Mouse (Mus musculus): Measurements from ENCODE around the gene Mau2. TPM values are rescaled to one million over a fixed set of nuclear protein-coding genes. Genes with fewer than 3 reads are reported as not detected.
"Not testable (repeated sequence)": the region's sequence is repeated elsewhere in the genome, so short reads cannot be mapped to it uniquely, and the experiment has no call there.

The Mau2 gene
- total RNA-seq, 4 experiments from 2014 or later, result 23.1 to 26.1 (median 24.6) TPM

DNA sequence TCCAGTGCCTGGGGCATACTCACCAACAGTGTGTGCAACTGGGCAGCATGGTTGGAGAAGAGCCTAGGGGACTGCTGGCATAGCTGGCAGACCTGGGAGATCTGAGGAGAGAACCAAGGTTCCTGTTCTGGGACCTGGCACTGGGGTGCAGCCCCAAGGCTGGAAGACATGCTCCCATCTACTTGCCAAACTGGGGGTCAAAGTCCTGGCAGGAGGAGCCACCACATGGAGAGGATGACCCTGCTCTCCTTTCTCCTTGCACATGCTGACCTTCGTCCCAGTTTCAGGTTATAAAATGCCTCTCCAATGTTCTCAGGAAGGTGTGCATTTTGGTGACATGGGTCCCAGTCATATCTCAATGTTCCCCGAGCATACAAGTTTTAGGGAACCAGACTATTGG lies 16.4 kb downstream of the Mau2 start:
- no peak for DNase-seq (ENCODE audit: low spot score in 2 of 2)

DNA sequence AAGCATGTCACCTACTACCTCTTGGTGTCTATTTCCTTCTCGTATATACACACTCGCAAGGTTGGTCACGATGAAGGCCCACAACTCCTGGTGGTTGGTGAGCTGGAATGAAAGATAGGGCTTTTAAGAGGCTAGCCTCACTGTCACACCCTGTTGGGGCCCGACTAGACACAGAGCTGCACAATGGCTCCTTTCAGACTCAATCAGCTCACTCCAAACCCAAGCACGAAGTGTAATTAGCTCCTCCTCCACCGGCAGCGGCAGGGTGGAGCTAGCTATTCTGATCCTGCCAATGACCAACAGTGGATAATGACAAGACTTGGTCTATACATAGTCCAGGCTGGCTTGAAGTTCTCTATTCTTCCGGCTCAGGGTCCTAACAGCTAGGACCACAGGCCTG lies 18.9 kb downstream of the Mau2 start:
- DNase-seq (ENCODE audit: low spot score in 2 of 2), result no peak

DNA sequence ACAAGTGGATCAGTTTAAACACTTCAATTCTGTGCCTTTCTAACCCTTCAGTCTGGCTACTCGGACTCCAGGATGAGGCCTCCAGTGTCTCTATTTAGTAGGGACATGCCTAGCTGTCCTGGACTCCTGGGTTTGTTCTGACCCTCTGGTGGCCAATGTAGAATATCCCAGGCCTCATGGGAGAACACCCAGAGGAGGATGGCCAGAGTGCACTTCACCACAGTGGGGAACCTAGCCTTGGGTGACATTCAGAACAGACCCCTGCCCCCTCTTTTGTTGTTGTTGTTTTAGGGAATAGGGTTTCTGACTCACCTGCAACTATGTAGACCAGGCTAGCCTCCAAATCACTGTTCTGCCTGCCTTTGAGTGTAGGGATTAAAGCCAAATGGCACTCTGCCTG lies 27.5 kb downstream of the Mau2 start:
- no peak for DNase-seq (ENCODE audit: low spot score in 2 of 2)

DNA sequence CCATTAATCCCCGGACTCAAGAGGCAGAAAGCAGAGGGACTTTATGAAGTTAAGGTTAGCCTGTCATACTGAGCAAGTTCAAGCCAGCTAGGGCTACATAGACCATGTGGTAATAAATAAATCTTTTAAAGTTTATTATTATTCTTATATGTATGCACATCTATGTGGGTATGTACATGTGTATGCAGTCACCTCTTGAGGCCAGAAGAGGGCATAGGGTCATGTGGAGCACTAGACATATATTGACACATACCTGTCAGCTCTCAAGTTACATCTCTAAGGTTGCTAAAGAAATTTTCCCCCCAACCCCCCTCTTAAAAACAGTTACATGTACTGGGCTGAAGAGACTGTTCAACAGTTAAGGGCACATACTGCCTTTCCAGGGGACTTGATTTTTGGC lies 29.8 kb downstream of the Mau2 start:
- DNase-seq (ENCODE audit: low spot score in 2 of 2), result no peak

DNA sequence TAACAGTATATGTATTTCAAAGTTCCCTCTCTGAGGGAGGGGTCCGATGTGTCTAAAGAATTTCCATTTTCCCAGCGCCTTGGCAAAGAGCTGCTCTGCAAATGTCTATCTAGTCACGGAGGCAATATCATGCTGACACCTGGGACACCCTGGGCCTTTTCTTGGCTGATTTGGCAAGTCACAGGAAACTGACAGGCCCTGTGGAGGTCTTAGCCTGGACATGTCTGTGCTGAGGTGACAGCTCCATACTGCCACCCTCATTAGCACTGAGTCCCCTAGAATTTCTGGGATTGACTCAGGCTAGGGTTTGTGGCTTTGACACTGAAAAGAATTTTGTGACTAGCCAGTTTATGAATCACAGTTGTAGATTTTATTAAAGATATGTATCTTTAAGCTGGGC lies 30.2 kb downstream of the Mau2 start:
- no peak for DNase-seq (ENCODE audit: low spot score in 2 of 2)

DNA sequence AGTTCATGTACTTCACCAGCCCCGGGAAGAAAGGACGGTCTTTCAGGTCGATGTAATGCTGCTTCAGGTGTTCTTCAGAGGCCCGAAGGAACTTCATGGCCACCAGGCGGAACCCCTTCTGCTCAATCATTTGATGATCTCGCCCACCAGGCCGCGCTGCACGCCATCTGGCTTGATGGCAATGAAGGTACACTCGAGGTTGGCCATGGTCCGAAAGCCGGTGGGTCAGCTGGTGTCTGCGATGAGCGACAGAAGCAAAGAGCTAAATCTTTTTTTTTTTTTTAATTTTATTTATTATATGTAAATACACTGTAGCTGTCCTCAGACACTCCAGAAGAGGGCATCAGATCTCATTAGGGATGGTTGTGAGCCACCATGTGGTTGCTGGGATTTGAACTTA lies 31.7 kb downstream of the Mau2 start:
- not testable (repeated sequence) for DNase-seq (ENCODE audit: low spot score in 2 of 2)

DNA sequence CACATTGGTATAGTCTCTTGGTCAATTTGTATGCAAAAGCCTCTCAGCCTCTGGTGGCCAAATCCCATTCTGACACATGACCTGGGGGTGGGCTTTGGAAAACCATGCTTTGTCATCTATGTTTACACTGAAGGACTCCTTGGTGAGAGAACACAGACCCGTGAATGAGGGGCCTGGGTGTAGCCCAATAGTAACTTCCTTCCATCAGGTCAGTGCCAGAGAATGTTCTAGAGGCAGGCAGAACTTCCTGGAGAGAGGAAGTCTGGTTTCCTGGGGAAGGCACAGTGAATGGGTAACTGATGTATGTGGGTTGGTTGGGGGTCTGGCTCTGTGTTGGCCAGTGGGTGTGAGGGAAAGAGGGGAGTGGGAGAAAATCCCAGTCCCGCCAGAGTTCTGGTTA lies 37.4 kb downstream of the Mau2 start:
- DNase-seq (ENCODE audit: low spot score in 2 of 2), result no peak

DNA sequence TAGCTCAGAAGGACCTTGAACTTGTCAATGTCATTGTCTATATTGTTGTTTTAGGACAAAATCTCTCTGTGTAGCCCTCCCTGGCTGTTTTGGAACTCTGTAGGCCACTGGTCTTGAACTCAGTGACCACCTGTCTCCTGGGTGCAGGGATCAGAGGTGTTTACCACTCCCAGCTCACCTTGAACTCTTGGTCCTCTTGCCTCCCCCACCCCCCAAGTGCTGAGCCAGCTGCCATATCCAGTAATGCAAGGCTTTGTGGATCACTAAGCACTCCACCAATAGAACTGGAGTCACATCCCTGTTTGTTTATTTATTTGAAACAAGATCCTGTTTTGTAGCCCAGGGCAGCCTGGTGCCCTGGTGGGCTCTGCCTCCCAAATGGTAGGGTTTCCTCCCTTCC lies 38.2 kb downstream of the Mau2 start:
- no peak for DNase-seq (ENCODE audit: low spot score in 2 of 2)

DNA sequence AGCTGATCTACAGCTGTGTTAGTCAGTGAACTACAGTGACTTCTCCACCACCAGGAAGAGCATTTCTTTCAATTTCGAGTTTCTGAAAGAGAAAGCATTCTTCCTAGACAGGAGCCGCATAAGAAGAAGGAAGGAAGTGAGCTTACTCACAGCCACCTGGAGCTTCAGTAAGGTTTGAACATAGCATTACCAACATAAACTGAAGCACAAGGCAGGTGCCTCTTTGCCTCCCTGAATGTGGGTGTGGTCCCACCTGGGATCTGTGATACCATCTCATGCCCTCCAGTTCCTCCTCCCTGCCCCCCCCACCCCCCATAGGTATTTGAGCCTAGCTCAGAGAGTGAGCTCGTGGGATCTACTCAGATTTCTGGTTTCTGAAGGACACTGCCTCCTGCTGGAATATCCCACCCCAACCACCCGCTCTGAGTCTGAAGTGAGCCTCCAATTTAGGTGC lies 39.3 kb downstream of the Mau2 start:
- DNase-seq (ENCODE audit: low spot score in 2 of 2), result no peak

DNA sequence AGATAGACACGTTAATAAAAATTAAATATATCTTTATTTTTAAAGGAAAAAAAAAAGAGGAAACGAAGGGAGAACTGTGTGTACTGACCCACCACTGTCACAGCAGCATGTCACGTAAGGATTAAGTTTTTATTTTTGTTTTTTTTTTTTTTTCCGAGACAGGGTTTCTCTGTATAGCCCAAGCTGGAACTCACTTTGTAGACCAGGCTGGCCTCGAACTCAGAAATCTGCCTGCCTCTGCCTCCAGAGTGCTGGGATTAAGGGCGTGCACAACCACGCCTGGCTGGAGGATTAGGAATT lies 40.7 kb downstream of the Mau2 start:
- not testable (repeated sequence) for DNase-seq (ENCODE audit: low spot score in 2 of 2)

DNA sequence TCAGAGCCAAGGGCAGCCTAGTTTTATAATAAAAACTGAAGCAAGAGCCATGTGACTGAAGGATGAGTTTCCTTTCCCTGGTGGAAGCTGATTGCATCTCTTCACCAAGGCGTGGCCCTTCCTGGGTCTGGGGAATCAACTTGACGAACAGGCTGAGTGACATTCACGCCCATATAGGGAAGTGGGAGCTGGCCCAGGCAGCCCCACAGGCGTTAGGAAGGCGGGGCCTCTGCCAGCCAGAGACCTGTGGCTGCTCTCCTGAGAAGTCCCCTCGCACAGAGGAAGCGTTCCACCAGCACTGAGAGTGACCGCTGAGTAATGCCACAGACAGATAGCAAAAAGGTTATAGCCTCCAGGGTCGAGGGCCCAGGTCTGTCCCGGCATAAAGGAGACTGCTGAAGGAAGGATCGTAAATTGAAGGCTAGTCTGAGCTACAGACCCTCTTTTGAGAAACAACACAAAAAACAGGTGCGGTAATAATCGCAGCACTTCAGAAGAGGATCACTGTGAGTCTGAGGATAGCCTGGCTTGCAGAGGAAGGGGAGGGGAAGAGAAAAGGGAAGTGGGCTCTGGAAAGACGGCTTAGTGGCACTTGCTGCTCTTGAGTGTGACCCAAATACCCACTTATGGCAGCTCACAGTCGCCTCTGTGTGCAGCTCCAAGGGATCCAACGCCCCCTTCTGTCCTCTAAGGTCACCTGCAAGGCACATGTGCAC lies 41.2 kb downstream of the Mau2 start:
- DNase-seq (ENCODE audit: low spot score in 2 of 2), result peak; percentile 39

DNA sequence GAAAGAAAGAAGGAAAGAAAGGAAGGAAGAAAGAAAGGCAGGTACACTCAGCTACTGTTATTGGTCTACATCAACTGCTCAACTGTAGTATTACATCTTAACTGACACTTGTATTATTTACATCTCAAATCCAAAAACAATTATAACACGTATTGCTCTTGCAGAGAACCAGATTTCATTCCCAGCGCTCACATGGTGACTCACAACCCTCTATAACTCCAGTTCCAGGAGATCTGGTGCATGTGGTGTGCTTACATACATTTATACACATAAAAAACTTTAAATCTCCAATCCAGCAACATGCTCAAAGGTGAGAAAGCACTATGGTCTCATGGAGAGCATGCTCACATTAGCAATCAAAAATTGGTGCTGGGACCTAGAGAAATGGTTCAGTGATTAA lies 42.3 kb downstream of the Mau2 start:
- no peak for DNase-seq (ENCODE audit: low spot score in 2 of 2)

DNA sequence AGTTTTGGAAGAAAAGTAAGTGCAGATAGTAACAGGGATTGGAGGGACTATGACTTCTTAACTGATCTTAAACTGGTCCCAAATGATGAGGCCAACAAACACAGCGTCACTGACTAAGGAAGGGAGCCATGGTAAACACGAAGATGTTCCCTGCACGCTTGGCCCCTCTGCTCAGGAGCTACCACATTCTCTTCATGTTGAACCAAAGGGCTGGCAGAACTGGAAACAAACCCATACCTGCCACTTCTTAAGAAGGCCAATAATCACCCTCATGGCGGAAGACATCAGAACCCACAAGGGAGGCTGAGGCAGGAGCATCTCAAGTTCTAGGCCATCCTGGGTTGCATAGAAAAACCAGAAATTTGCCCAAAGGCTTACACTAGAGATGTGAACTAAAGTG lies 43.3 kb downstream of the Mau2 start:
- DNase-seq (ENCODE audit: low spot score in 2 of 2), result no peak

DNA sequence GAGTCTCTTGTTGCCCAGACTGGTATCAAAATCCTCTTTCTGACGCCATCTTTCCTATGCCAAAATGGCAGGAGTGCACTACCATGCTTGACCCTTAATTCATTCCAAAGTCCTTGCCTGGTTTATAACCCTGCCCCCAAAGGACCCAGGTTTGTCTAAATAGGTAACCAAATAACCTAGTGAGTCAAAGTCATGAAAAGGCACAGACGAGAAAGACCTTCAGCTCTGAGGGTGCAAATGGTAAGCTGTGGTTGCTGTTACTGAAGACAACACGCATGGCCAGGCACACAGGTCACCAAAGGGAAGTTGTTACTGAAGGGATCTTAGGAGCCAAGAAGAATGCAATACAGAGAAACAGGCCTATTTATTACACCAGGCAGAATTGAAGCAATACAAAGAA lies 43.8 kb downstream of the Mau2 start:
- no peak for DNase-seq (ENCODE audit: low spot score in 2 of 2)

DNA sequence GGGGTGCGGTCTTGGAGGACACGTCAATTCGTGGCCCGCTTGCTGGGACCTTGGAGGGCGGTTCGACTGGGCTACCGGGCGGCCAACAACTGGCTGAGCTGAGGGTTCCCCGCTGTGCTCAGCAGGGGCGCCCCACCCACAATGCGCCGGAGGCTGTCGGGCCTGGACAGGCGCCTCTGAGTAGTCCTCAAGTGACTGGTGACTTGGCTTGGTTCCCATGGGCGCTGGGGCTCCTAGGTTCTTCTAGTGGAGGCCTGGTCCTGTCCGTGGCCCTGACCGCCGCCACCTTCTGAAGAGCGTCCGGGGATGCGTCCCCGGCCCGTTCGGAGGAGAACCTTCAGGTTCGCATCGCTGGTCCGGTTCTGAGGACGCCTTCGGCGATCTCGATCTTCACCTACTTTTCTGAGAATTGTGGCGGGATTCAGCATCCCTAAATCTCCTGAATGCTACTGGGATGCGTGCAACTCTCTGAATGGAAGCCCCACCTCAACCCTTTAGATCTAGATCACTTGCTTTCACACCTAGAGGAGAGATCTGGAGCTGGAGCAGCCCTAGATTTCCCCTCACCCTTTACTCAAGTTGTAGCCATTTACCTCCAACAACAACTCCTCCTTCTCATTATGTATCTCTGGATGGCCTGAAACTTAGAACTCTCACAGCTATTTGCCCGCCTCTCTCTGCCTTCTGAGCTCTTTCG lies 45.8 kb downstream of the Mau2 start:
- DNase-seq (ENCODE audit: low spot score in 2 of 2), result no peak

DNA sequence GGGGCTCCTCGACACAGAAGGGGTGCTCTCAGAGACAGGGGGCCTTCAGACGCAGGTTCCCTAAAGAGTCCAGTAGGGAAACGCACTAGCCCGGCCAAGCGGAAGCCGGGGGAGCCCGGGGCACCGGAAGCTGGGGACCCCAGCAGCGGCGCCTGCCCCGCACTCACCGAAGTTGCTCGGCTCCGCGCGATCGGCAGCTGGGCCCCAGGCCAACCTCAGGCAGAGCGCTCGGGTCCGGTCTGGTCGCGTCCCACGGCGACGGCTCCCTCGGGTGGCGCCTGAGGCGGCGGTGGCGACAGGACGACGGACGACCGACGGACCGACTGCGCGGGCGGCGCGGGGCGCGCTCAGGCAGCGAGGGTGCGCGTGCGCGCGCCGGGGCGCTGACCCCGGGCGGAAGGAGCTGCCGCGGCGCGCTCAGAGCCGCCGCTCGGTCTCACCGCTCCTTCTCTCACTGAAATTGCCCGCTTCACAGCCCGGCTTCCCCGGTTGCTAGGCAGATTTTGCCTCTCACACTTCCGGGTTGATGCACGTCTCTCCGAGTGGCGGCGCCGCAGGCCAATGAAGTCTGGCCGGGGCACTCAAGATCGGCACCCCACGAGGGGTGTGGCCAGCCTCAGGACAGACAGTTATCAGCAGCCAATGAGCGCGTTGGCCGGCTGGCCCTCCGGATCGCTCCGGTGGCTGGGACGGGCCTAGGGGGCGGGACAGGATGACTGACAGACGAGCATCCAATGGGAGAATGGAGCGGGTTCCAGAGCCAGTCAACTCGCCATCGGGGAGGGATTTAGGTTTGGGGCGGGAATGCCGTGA lies 46.6 kb downstream of the Mau2 start, which contains the start of gene Gatad2a:
Gene Gatad2a (minus strand): TSS at position 609 of the 813 bp plus-strand sequence.
- peak; percentile 100 for DNase-seq (ENCODE audit: low spot score in 2 of 2)

DNA sequence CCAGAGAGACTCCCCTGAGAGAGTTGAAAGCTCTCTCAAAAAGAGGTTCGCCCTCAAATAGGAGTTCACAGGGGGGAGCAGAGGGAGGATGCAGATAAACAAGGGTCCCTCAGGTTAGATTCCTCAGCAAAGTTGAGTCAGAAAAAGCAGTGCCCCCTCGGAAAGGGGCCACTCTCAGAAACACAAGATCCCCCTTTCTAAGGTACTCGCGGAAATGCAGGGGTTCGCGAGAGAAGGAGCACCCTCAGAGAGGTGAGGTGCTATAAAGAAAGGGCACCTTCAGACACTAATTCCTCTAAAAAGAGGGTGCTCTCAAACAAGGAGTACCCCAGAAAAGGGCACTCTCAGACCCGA lies 47.1 kb downstream of the Mau2 start:
- no peak for DNase-seq (ENCODE audit: low spot score in 2 of 2)

DNA sequence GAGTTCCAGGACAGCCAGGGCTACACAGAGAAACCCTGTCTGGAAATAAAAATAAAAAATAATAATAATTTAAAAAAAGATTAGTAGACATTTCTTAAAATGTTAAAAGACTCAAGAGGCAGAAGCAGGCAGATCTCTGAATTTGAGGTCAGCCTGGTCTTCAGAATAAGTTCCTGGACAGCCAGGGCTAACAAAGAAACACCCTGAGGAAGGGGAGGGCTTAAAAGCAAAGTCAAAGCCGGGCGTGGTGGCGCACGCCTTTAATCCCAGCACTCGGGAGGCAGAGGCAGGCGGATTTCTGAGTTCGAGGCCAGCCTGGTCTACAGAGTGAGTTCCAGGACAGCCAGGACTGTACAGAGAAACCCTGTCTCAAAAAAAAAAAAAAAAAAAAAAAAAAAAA lies 53.6 kb downstream of the Mau2 start:
- not testable (repeated sequence) for DNase-seq (ENCODE audit: low spot score in 2 of 2)

DNA sequence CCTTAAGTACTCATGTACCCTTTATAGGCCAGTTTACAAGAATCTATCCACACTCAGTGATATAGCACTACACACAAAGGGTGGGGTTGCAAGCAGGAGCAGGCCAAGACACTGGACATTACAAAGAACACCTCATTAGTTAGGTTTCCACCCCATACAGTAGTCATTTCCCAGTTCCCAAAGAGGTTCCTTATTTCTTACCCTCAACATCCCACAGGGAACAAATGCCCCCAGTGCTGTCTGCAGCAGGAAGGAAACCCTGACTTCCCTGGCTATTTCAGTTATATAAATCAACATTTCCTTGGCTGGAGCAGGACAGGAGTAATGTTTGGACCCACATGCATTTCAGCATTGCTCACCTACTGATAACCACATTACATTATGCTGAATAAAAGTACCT lies 54.8 kb downstream of the Mau2 start:
- no peak for DNase-seq (ENCODE audit: low spot score in 2 of 2)

DNA sequence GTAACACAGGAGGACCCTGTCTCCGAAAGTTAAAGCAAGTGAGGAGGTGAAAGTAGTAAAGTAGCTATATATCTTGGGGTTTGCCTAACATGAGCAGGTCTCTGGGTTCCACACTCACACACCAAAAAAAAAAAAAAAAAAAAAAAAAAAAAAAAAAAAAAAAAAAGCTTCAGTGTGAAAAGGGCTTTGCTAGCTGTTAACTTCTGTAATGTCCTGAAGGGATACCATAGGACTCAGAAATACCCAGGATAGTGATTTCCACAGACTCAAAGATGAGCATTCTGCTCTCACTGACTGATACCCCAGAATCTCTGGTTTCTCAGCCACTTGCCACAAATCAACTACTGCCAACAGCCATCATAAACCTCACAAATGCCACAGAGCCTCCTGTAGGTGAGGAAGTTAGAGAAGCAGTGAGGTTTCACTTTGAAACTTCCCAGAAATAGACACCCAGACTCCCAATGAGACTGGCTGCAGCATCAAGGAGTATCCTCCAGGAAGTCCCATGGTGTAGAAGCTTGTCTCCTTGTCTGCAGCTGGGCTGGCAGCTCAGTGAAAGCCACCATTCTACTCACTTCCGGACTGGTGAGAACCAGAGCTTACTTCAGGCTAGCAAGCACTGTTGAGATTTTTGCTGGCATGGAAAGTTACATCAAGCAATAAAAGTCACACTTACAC lies 57.5 kb downstream of the Mau2 start:
- no peak for DNase-seq (ENCODE audit: low spot score in 2 of 2)

DNA sequence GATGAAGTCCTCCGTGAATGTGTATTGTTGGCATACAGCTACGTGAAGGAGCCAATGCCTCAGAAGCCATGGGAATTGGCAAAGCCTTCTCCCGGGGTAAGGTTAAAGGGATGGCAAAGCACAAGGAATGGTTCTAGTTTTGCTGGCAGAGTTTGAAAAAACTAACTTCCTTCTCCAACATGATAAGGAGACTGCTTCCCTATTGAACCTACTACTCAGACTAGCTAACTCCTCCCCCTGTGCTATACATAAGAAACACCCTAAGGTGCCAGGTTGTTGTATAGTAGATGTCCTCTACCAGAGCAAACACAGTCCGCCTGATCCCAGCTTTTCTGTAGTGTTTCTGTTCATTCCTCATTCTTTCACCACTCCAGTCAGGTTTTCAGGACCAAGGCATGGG lies 64.1 kb downstream of the Mau2 start:
- DNase-seq (ENCODE audit: low spot score in 2 of 2), result no peak

DNA sequence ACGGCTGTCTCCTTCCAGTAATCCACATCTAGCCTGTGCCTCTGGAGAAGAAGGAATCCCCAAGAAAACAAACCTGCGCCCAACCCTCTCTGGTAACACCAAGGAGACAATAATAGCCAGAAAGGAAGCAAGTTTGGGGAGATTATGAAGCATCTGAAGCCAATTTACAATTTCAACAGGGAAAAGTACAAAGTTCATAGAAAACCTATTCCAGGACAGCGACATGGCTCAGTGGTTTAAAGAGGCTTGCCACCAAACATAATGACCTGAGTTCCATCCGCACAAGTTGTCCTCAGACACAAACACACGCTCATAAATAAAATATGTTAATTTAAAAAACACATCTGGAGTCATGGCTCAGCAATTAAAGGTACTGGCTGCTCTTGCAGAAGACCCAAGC lies 67.7 kb downstream of the Mau2 start:
- DNase-seq (ENCODE audit: low spot score in 2 of 2), result no peak
